Mouse (Mus musculus): ENCODE results near the gene Acox3.
"Not testable (repeated sequence)": the region's sequence is repeated elsewhere in the genome, so short reads cannot be mapped to it uniquely, and the experiment has no call there.

DNA sequence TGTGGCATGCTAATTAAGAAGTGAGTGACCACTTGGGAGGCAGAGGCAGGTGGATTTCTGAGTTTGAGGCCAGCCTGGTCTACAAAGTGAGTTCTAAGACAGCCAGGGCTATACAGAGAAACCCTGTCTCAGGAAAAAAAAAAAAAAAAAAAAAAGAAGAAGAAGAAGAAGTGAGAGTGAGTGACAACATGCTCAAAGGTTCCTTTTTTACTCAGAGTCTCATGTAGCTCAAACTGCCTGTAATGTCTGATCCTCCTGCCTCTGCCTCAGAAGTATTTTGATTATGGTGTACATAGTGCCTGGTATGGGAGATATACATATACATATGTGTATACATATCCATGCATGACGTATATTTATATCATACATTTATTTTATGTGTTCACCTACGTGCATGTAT lies 1.4 kb downstream of the Acox3 start:
- not testable (repeated sequence) for TF ChIP-seq ZNF384 (IDR thresholded peaks at IDR 0.05; ENCODE audit: low read depth, low read length); MAFK (IDR thresholded peaks at IDR 0.05; ENCODE audit: insufficient read depth, low read depth, low read length)

Measured in ES-E14 (cell line).